25 mouse cellular contexts compared by ENCODE assay signal in genomic region chr2:102622176-102622575, GRCm38 (mm10). TPM values are rescaled to one million over a fixed set of nuclear protein-coding genes. Genes with fewer than 3 reads are reported as not detected.
"Had no signal": no experiment of that assay in that cellular context is flagged by ENCODE, and none has a peak within 500 bp of the region (broad histone marks: within the 10 kb centered on the region; RNA-seq: fewer than 3 reads in every experiment).

No protein-coding gene starts in this region.

- H3K36me3 ChIP-seq: heart, embryonic 13.5 days; heart, embryonic 15.5 days; hindbrain, embryonic 13.5 days; hindbrain, embryonic 15.5 days; kidney, embryonic 15.5 days; limb, embryonic 13.5 days; limb, embryonic 15.5 days; liver, embryonic 12.5 days had no signal

- H3K4me3 ChIP-seq: heart, embryonic 13.5 days; heart, embryonic 15.5 days; hindbrain, embryonic 13.5 days; hindbrain, embryonic 15.5 days; kidney, embryonic 15.5 days; limb, embryonic 13.5 days; limb, embryonic 15.5 days; liver, embryonic 12.5 days had no signal

- H3K27me3 ChIP-seq: heart, embryonic 13.5 days; heart, embryonic 15.5 days; hindbrain, embryonic 13.5 days; hindbrain, embryonic 15.5 days; kidney, embryonic 15.5 days; limb, embryonic 13.5 days; limb, embryonic 15.5 days; liver, embryonic 12.5 days had no signal

- H3K27ac ChIP-seq: heart, embryonic 13.5 days; heart, embryonic 15.5 days; hindbrain, embryonic 13.5 days; hindbrain, embryonic 15.5 days; hindbrain, postnatal 0 days; kidney, embryonic 15.5 days; kidney, postnatal 0 days; limb, embryonic 13.5 days; limb, embryonic 15.5 days; liver, embryonic 12.5 days; liver, embryonic 14.5 days had no signal

- H3K4me1 ChIP-seq: heart, embryonic 13.5 days; heart, embryonic 15.5 days; hindbrain, embryonic 13.5 days; hindbrain, embryonic 15.5 days; kidney, embryonic 15.5 days; limb, embryonic 13.5 days; limb, embryonic 15.5 days; liver, embryonic 12.5 days had no signal

- DNase-seq: gastrocnemius, postnatal 14 days; gastrocnemius, postnatal 36 days; heart, adult 18-20 months; heart, postnatal 14 days; heart, postnatal 36 days; kidney, adult 11 months; kidney, adult 2 months; kidney, adult 9 months; kidney, postnatal 14 days; kidney, postnatal 36 days; layer of hippocampus, adult 9-11 months; layer of hippocampus, postnatal 36 days; left cerebral cortex, postnatal 4 days had no signal

- H3K9me3 ChIP-seq: heart, embryonic 13.5 days; heart, embryonic 15.5 days; hindbrain, embryonic 13.5 days; hindbrain, embryonic 15.5 days; kidney, embryonic 15.5 days; limb, embryonic 13.5 days; limb, embryonic 15.5 days; liver, embryonic 12.5 days had no signal

RNA-seq across cellular contexts. Expression of gene Slc1a2, which starts 36.3 kb away (rescaled TPM):
- total RNA-seq: hematopoietic stem cell, adult 5-6 weeks had no signal
